14 mouse cellular contexts compared by ENCODE assay signal in genomic region chr13:58452246-58452645, GRCm38 (mm10). TPM values are rescaled to one million over a fixed set of nuclear protein-coding genes. Genes with fewer than 3 reads are reported as not detected.
DNase-seq lines count a peak whose midpoint lies in the region; ATAC-seq and TF ChIP-seq lines count a peak whose summit lies in the region.
"Had no signal": no experiment of that assay in that cellular context is flagged by ENCODE, and none has a peak within 500 bp of the region (broad histone marks: within the 10 kb centered on the region; RNA-seq: fewer than 3 reads in every experiment).

No protein-coding gene starts in this region.

- H3K27me3 ChIP-seq in heart, embryonic 12.5 days (replicated peaks): peaks cover 21% of the 10 kb centered on the region
- no peaks in the 10 kb centered on the region for H3K27me3 ChIP-seq in liver, adult 2 months (ENCODE audit: control insufficient read depth, insufficient read depth, low read length)
- peaks cover 56% of the 10 kb centered on the region for H3K27me3 ChIP-seq in liver, embryonic 11.5 days (replicated peaks; ENCODE audit: control insufficient read depth, insufficient read depth, low read length)
- H3K27me3 ChIP-seq in embryonic facial prominence, embryonic 13.5 days: peaks cover 30% of the 10 kb centered on the region
- H3K27me3 ChIP-seq in splenic B cell, adult 2 months (ENCODE audit: control insufficient read depth, insufficient read depth, low read length, poor library complexity, severe bottlenecking): no peaks in the 10 kb centered on the region
- peaks cover 13% of the 10 kb centered on the region; the same call in 1 of the 2 replicates for H3K27me3 ChIP-seq in forebrain, embryonic 16.5 days (replicated peaks; ENCODE audit: control insufficient read depth, insufficient read depth, low read length)

- H3K9me3 ChIP-seq in heart, embryonic 12.5 days (replicated peaks): 0 out of 2 replicates have a peak, but pooled peaks cover 3% of the 10 kb centered on the region
- H3K9me3 ChIP-seq in liver, embryonic 11.5 days (ENCODE audit: control insufficient read depth, low read length): peaks cover 2% of the 10 kb centered on the region; the same call in 1 of the 2 replicates
- H3K9me3 ChIP-seq in embryonic facial prominence, embryonic 13.5 days: no peaks in the 10 kb centered on the region
- no peaks in the 10 kb centered on the region for H3K9me3 ChIP-seq in forebrain, embryonic 16.5 days (ENCODE audit: control insufficient read depth, low read length)
- H3K9me3 ChIP-seq: forebrain, embryonic 15.5 days; limb, embryonic 12.5 days had no signal

- no peaks in the 10 kb centered on the region for H3K36me3 ChIP-seq in heart, embryonic 12.5 days
- H3K36me3 ChIP-seq in liver, adult 2 months (ENCODE audit: control insufficient read depth, insufficient read depth, low read length): no peaks in the 10 kb centered on the region
- H3K36me3 ChIP-seq in liver, embryonic 11.5 days (ENCODE audit: control insufficient read depth, insufficient read depth, low read length): no peaks in the 10 kb centered on the region
- no peaks in the 10 kb centered on the region for H3K36me3 ChIP-seq in embryonic facial prominence, embryonic 13.5 days
- no peaks in the 10 kb centered on the region for H3K36me3 ChIP-seq in splenic B cell, adult 2 months (ENCODE audit: control insufficient read depth, insufficient read depth, low read length, poor library complexity, severe bottlenecking)
- H3K36me3 ChIP-seq in forebrain, embryonic 16.5 days (ENCODE audit: control insufficient read depth, insufficient read depth): no peaks in the 10 kb centered on the region
- H3K36me3 ChIP-seq: forebrain, embryonic 15.5 days; limb, embryonic 12.5 days had no signal

- peak overlapping the region; percentile 79; the same call in 1 of the 2 replicates for H3K4me2 ChIP-seq in heart, embryonic 12.5 days
- no peak overlapping the region; the same call in 1 of the 2 replicates for H3K4me2 ChIP-seq in liver, embryonic 11.5 days
- peak overlapping the region; percentile 69 for H3K4me2 ChIP-seq in embryonic facial prominence, embryonic 13.5 days
- no peak overlapping the region for H3K4me2 ChIP-seq in forebrain, embryonic 16.5 days (ENCODE audit: low read length)

- no peak overlapping the region for H3K9ac ChIP-seq in heart, embryonic 12.5 days
- peak overlapping the region; percentile 14; the same call in 1 of the 2 replicates for H3K9ac ChIP-seq in liver, adult 2 months (ENCODE audit: low read depth, low read length)
- H3K9ac ChIP-seq in liver, embryonic 11.5 days (ENCODE audit: low read depth, low read length): no peak overlapping the region
- no peak overlapping the region for H3K9ac ChIP-seq in embryonic facial prominence, embryonic 13.5 days
- no peak overlapping the region for H3K9ac ChIP-seq in forebrain, embryonic 16.5 days (replicated peaks; ENCODE audit: low read depth, low read length)
- H3K9ac ChIP-seq: forebrain, embryonic 15.5 days; hindbrain, embryonic 14.5 days had no signal

- 57% methylated on average over 4 of the region's 4 CpGs for WGBS in heart, embryonic 12.5 days
- WGBS in liver, adult 2 months: 57% methylated on average over 4 of the region's 4 CpGs
- 49% methylated on average over 4 of the region's 4 CpGs for WGBS in liver, embryonic 11.5 days
- WGBS in embryonic facial prominence, embryonic 13.5 days: 64% methylated on average over 4 of the region's 4 CpGs
- WGBS in forebrain, embryonic 16.5 days: 75% methylated on average over 4 of the region's 4 CpGs

- no peak for TF ChIP-seq POLR2A in liver, adult 2 months (IDR thresholded peaks at IDR 0.05; ENCODE audit: extremely low read depth, insufficient read depth, low read length)

- DNase-seq in heart, adult 8-10 months (ENCODE audit: low spot score): no peak
- no peak for DNase-seq in liver, adult 2 months (ENCODE audit: extremely low read depth, low read depth, low spot score)
- DNase-seq in liver, embryonic 11.5 days (ENCODE audit: low spot score): no peak
- peak; percentile 16 for DNase-seq in splenic B cell, adult 2 months (ENCODE audit: low read depth, low spot score)
- DNase-seq: cerebellum, adult 9-11 months; layer of hippocampus, adult 9-11 months; midbrain, embryonic 14.5 days; thymus, postnatal 4 days had no signal

- ATAC-seq in heart, embryonic 12.5 days (ENCODE audit: insufficient number of reproducible peaks, low FRiP score): no peak
- no peak for ATAC-seq in liver, embryonic 11.5 days (replicated peaks; ENCODE audit: low FRiP score)
- ATAC-seq in embryonic facial prominence, embryonic 13.5 days (ENCODE audit: insufficient number of reproducible peaks, insufficient read depth, low FRiP score, low TSS enrichment, low read depth): no peak
- no peak for ATAC-seq in forebrain, embryonic 16.5 days
- ATAC-seq: forebrain, embryonic 15.5 days had no signal

- TF ChIP-seq CTCF in liver, adult 2 months (IDR thresholded peaks at IDR 0.05; ENCODE audit: low read depth, low read length): no peak

- no peaks in the 10 kb centered on the region for H3K79me2 ChIP-seq in liver, adult 2 months (ENCODE audit: control insufficient read depth, insufficient read depth, low read length)

- H3K4me3 ChIP-seq in heart, embryonic 12.5 days: 0 out of 2 replicates have a peak overlapping the region, but pooled peaks have one; percentile 51
- peak overlapping the region; percentile 1; the same call in 1 of the 2 replicates for H3K4me3 ChIP-seq in liver, adult 2 months (ENCODE audit: insufficient read depth, low read depth, low read length)
- H3K4me3 ChIP-seq in liver, embryonic 11.5 days (ENCODE audit: low read depth, low read length): no peak overlapping the region
- H3K4me3 ChIP-seq in embryonic facial prominence, embryonic 13.5 days: peak overlapping the region; percentile 42
- no peak overlapping the region for H3K4me3 ChIP-seq in forebrain, embryonic 16.5 days (replicated peaks; ENCODE audit: low read length)
- H3K4me3 ChIP-seq: forebrain, embryonic 15.5 days had no signal

- peaks cover 3% of the 10 kb centered on the region; the same call in 1 of the 2 replicates for H3K4me1 ChIP-seq in heart, embryonic 12.5 days (replicated peaks)
- no peaks in the 10 kb centered on the region for H3K4me1 ChIP-seq in liver, adult 2 months (ENCODE audit: control insufficient read depth, insufficient read depth, low read length)
- no peaks in the 10 kb centered on the region for H3K4me1 ChIP-seq in liver, embryonic 11.5 days (replicated peaks; ENCODE audit: control insufficient read depth, insufficient read depth, low read length)
- H3K4me1 ChIP-seq in embryonic facial prominence, embryonic 13.5 days: peaks cover 6% of the 10 kb centered on the region
- 0 out of 2 replicates have a peak, but pooled peaks cover 9% of the 10 kb centered on the region for H3K4me1 ChIP-seq in forebrain, embryonic 16.5 days (replicated peaks; ENCODE audit: control insufficient read depth, insufficient read depth, low read length)

- H3K27ac ChIP-seq in heart, embryonic 12.5 days (ENCODE audit: poor library complexity, severe bottlenecking): no peak overlapping the region
- peak overlapping the region; percentile 42; the same call in 1 of the 2 replicates for H3K27ac ChIP-seq in liver, adult 2 months (replicated peaks; ENCODE audit: insufficient read depth, low read depth, low read length)
- no peak overlapping the region for H3K27ac ChIP-seq in liver, embryonic 11.5 days (ENCODE audit: low read depth, low read length)
- H3K27ac ChIP-seq in embryonic facial prominence, embryonic 13.5 days: no peak overlapping the region
- no peak overlapping the region for H3K27ac ChIP-seq in forebrain, embryonic 16.5 days (ENCODE audit: low read length)
- H3K27ac ChIP-seq: forebrain, embryonic 15.5 days; hindbrain, embryonic 14.5 days; limb, embryonic 12.5 days had no signal

RNA-seq across cellular contexts. Expression of gene Hnrnpk, which starts 49.1 kb away (rescaled TPM):
- polyA plus RNA-seq in heart, embryonic 12.5 days (2016; fragmentation: Nextera tagmentation; extraction: Ambion mirVana): 1,144 and 1,169 TPM in 2 replicates
- 100 to 1,000 TPM; 405 to 444 (median 422) TPM for total RNA-seq in heart, adult 8-10 months (2022)
- 241 and 280 TPM in 2 replicates for total RNA-seq in liver, adult 2 months (2014; rRNA removed)
- 140 and 162 TPM in 2 replicates for polyA plus RNA-seq in liver, adult 2 months (2012; rRNA removed)
- 1,515 and 1,628 TPM in 2 replicates for polyA plus RNA-seq in liver, embryonic 11.5 days (2014; fragmentation: Nextera tagmentation; extraction: Ambion mirVana)
- 1,653 and 1,754 TPM in 2 replicates for polyA plus RNA-seq in embryonic facial prominence, embryonic 13.5 days (2015; fragmentation: Nextera tagmentation; extraction: Ambion mirVana)
- 1,925 and 2,161 TPM in 2 replicates for polyA plus RNA-seq in forebrain, embryonic 16.5 days (2015; fragmentation: Nextera tagmentation; extraction: Ambion mirVana)

RNA-seq across cellular contexts. Expression of gene Rmi1, which starts 50.2 kb away (rescaled TPM):
- 20.7 and 23.1 TPM in 2 replicates for polyA plus RNA-seq in heart, embryonic 12.5 days (2016; fragmentation: Nextera tagmentation; extraction: Ambion mirVana)
- total RNA-seq in heart, adult 8-10 months (2022): 10 to 100 TPM in 1 of 4 experiments, 1 to 10 TPM in 3; 9.0 to 10.5 (median 9.7) TPM
- total RNA-seq in liver, adult 2 months (2014; rRNA removed): 9.3 and 9.5 TPM in 2 replicates
- polyA plus RNA-seq in liver, adult 2 months (2012; rRNA removed): 5.1 and 5.4 TPM in 2 replicates
- 32.6 and 32.9 TPM in 2 replicates for polyA plus RNA-seq in liver, embryonic 11.5 days (2014; fragmentation: Nextera tagmentation; extraction: Ambion mirVana)
- 24.7 and 25.9 TPM in 2 replicates for polyA plus RNA-seq in embryonic facial prominence, embryonic 13.5 days (2015; fragmentation: Nextera tagmentation; extraction: Ambion mirVana)
- 23.8 and 24.2 TPM in 2 replicates for polyA plus RNA-seq in forebrain, embryonic 16.5 days (2015; fragmentation: Nextera tagmentation; extraction: Ambion mirVana)

Comparison
In these comparisons a context has a peak if more than half of its experiments do, and no peak if none do; other contexts are left out.
1. H3K4me3 ChIP-seq: peak in heart, embryonic 12.5 days (single experiment), liver, adult 2 months (single experiment) and embryonic facial prominence, embryonic 13.5 days (single experiment); none in liver, embryonic 11.5 days (single experiment) and forebrain, embryonic 16.5 days (single experiment).
2. H3K4me2 ChIP-seq: peak in heart, embryonic 12.5 days (single experiment) and embryonic facial prominence, embryonic 13.5 days (single experiment); none in liver, embryonic 11.5 days (single experiment) and forebrain, embryonic 16.5 days (single experiment).